Mouse (Mus musculus) kidney, embryonic 14.5 days (tissue): ENCODE results near the gene Sipa1l1. TPM values are rescaled to one million over a fixed set of nuclear protein-coding genes. Genes with fewer than 3 reads are reported as not detected.

Experiments
- ATAC-seq: fragments of 200-750 bp; cut with Nextera tagmentation; 2 replicates; pipeline ENCODE4 v1.8.0; 2017; ENCODE audit warnings: moderate number of reproducible peaks, mild to moderate bottlenecking, moderate TSS enrichment, moderate library complexity; ENCODE audit not compliant: low FRiP score, low TSS enrichment
- H3K27ac ChIP-seq: fragments of 300-500 bp; sonication (generic); 2 replicates; pipeline ENCODE4 v1.5.1; 2014; ENCODE audit warnings: low read depth, mild to moderate bottlenecking, low read length, moderate library complexity, mixed read lengths
- H3K27me3 ChIP-seq: fragments of 300-500 bp; sonication (generic); 2 replicates; pipeline ENCODE4 v1.6.1; 2014; ENCODE audit warnings: mild to moderate bottlenecking, low read length; ENCODE audit not compliant: control insufficient read depth, insufficient read depth
- H3K36me3 ChIP-seq: fragments of 300-500 bp; sonication (generic); 2 replicates; pipeline ENCODE4 v1.6.1; 2014; ENCODE audit warnings: low read length, mixed read lengths; ENCODE audit not compliant: control insufficient read depth, insufficient read depth
- H3K4me1 ChIP-seq: fragments of 300-500 bp; sonication (generic); 2 replicates; pipeline ENCODE4 v1.6.1; 2014; ENCODE audit warnings: low read length, mixed read lengths; ENCODE audit not compliant: control insufficient read depth, insufficient read depth
- H3K4me2 ChIP-seq: fragments of 300-500 bp; sonication (generic); replicated peaks from 2 replicates; pipeline ENCODE4 v1.6.1; 2014; ENCODE audit warnings: low read depth, mild to moderate bottlenecking, low read length
- H3K4me3 ChIP-seq: fragments of 300-500 bp; sonication (generic); 2 replicates; pipeline ENCODE4 v1.5.1; 2014; ENCODE audit warnings: mild to moderate bottlenecking, low read length
- H3K9ac ChIP-seq: fragments of 300-500 bp; sonication (generic); 2 replicates; pipeline ENCODE4 v1.6.1; 2014; ENCODE audit warnings: low read depth, mild to moderate bottlenecking, low read length, moderate library complexity
- H3K9me3 ChIP-seq: fragments of 300-500 bp; sonication (generic); 2 replicates; pipeline ENCODE4 v1.6.1; 2016; ENCODE audit warnings: low read length; ENCODE audit not compliant: control insufficient read depth
- WGBS: fragments of 180-500 bp; shearing (Covaris S2); extraction: QIAGEN DNeasy Blood & Tissue Kit; methylation state at CpG from one replicate; pipeline ENCODE4 v1.1.7; 2014; 5-methylcytosine and 5-hydroxymethylcytosine counted together
- polyA plus RNA-seq: library from polyadenylated mRNA; unstranded; fragments of >200 nt; fragmentation: Nextera tagmentation; extraction: Ambion mirVana; gene quantifications from 2 replicates; pipeline ENCODE4 v1.2.1, GENCODE M21; 2014

The Sipa1l1 gene
- polyA plus RNA-seq, 1 experiment from 2014 or later: 43.8 TPM

- no peaks in the 10 kb centered on the region for H3K36me3 ChIP-seq
- H3K4me3 ChIP-seq: no peak overlapping the region
- no peak overlapping the region for H3K4me2 ChIP-seq
- peaks cover 4% of the 10 kb centered on the region; the same call in 1 of the 2 replicates for H3K4me1 ChIP-seq
- no peaks in the 10 kb centered on the region for H3K27me3 ChIP-seq
- no peak overlapping the region for H3K27ac ChIP-seq
- no peak overlapping the region for H3K9ac ChIP-seq
- H3K9me3 ChIP-seq: no peaks in the 10 kb centered on the region
- WGBS: 85% methylated on average over 9 of the region's 9 CpGs
- ATAC-seq: no peak
These were observed 129.7 kb downstream of the Sipa1l1 start for GRCm38 (mm10) chr12:82298662-82299460.

- no peaks in the 10 kb centered on the region for H3K9me3 ChIP-seq
- no peak overlapping the region for H3K4me2 ChIP-seq
- 81% methylated on average over 2 of the region's 2 CpGs for WGBS
- H3K4me3 ChIP-seq: no peak overlapping the region
- 0 out of 2 replicates have a peak, but pooled peaks cover 3% of the 10 kb centered on the region for H3K4me1 ChIP-seq
- no peak overlapping the region for H3K27ac ChIP-seq
- H3K9ac ChIP-seq: no peak overlapping the region
- H3K27me3 ChIP-seq: no peaks in the 10 kb centered on the region
- no peaks in the 10 kb centered on the region for H3K36me3 ChIP-seq
- ATAC-seq: no peak
These were observed 135.0 kb downstream of the Sipa1l1 start for GRCm38 (mm10) chr12:82304140-82304539.

GRCm38 (mm10) chr12:82306035-82306434 is 136.9 kb downstream of the Sipa1l1 start:
- 68% methylated on average over 4 of the region's 4 CpGs for WGBS
- Histone ChIP-seq H3K36me3 (no peaks in the 10 kb centered on the region), H3K9me3 (no peaks in the 10 kb centered on the region), H3K4me1 (0 out of 2 replicates have a peak, but pooled peaks cover 3% of the 10 kb centered on the region), H3K9ac (no peak overlapping the region), H3K27ac (no peak overlapping the region), H3K27me3 (no peaks in the 10 kb centered on the region), H3K4me3 (no peak overlapping the region), H3K4me2 (no peak overlapping the region)
- no peak for ATAC-seq

- Histone ChIP-seq H3K9me3 (no peaks in the 10 kb centered on the region), H3K4me1 (0 out of 2 replicates have a peak, but pooled peaks cover 3% of the 10 kb centered on the region), H3K27me3 (no peaks in the 10 kb centered on the region), H3K4me2 (no peak overlapping the region), H3K36me3 (peaks cover 8% of the 10 kb centered on the region; the same call in 1 of the 2 replicates), H3K4me3 (no peak overlapping the region), H3K9ac (no peak overlapping the region), H3K27ac (no peak overlapping the region)
- WGBS: 89% methylated on average over 2 of the region's 2 CpGs
- ATAC-seq: no peak
These were observed 142.5 kb downstream of the Sipa1l1 start for GRCm38 (mm10) chr12:82311593-82311992.

GRCm38 (mm10) chr12:82312091-82312820 is 143.1 kb downstream of the Sipa1l1 start:
- Histone ChIP-seq H3K4me1 (0 out of 2 replicates have a peak, but pooled peaks cover 3% of the 10 kb centered on the region), H3K9ac (no peak overlapping the region), H3K9me3 (no peaks in the 10 kb centered on the region), H3K4me3 (no peak overlapping the region), H3K27me3 (no peaks in the 10 kb centered on the region), H3K4me2 (no peak overlapping the region), H3K36me3 (peaks cover 8% of the 10 kb centered on the region; the same call in 1 of the 2 replicates), H3K27ac (no peak overlapping the region)
- no peak for ATAC-seq
- 87% methylated on average over 17 of the region's 17 CpGs for WGBS

GRCm38 (mm10) chr12:82313091-82313490 is 144.0 kb downstream of the Sipa1l1 start:
- Histone ChIP-seq H3K4me3 (no peak overlapping the region), H3K27ac (no peak overlapping the region), H3K4me2 (no peak overlapping the region), H3K9ac (no peak overlapping the region), H3K4me1 (0 out of 2 replicates have a peak, but pooled peaks cover 3% of the 10 kb centered on the region), H3K9me3 (no peaks in the 10 kb centered on the region), H3K36me3 (peaks cover 8% of the 10 kb centered on the region; the same call in 1 of the 2 replicates), H3K27me3 (no peaks in the 10 kb centered on the region)
- WGBS: 89% methylated on average over 3 of the region's 3 CpGs
- ATAC-seq: no peak

GRCm38 (mm10) chr12:82319436-82320131 is 150.5 kb downstream of the Sipa1l1 start:
- WGBS: 57% methylated on average over 7 of the region's 7 CpGs
- ATAC-seq: no peak

GRCm38 (mm10) chr12:82320204-82320603 is 151.1 kb downstream of the Sipa1l1 start:
- Histone ChIP-seq H3K27me3 (no peaks in the 10 kb centered on the region), H3K9ac (no peak overlapping the region), H3K9me3 (no peaks in the 10 kb centered on the region), H3K4me2 (no peak overlapping the region), H3K4me1 (no peaks in the 10 kb centered on the region), H3K27ac (no peak overlapping the region), H3K36me3 (no peaks in the 10 kb centered on the region), H3K4me3 (no peak overlapping the region)
- 61% methylated on average over 3 of the region's 3 CpGs for WGBS
- no peak for ATAC-seq

More at GRCm38 (mm10) chr12:82319436-82320131, 150.5 kb downstream of the Sipa1l1 start:
- Histone ChIP-seq H3K9me3 (no peaks in the 10 kb centered on the region), H3K4me3 (no peak overlapping the region), H3K36me3 (no peaks in the 10 kb centered on the region), H3K4me2 (no peak overlapping the region), H3K27ac (no peak overlapping the region), H3K9ac (no peak overlapping the region), H3K4me1 (no peaks in the 10 kb centered on the region), H3K27me3 (no peaks in the 10 kb centered on the region)
